In the genomic region with DNA sequence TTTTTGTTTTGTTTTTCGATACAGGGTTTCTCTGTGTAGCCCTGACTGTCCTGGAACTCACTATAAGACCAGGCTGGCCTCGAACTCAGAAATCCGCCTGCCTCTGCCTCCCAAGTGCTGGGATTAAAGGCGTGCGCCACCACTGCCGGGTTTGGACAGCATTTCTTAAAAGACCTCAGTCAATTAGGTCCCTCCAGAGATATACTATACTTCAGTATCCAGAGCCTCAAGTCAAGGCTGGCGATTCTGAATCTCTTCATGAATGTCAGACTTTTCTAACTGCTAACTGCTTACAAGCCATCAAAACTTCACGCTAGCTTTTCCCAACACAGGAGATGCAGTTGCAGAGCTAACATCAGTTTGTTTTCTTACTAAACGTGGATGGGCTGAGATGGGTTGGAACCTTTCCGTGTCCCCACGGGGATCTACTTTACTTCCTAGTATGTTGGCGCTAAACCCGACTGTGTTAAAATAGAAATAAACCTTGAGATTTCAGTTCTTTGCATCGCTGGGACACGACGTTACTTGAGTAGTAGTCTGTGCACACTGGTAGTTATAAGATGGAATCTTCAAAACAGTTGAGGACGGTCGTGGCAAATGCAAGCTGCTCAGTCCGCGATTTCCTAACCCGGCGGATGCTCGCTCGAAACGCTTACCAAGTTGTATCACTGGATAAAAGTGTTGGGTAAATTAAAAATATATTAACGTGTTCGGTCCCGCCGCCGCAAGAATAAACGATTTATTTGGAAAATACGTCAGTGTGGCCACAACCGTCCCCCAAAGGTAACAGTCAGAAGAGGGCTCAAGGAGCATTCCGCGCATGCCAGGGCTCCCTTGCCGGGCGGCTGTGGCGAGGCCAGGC, we compare ENCODE assay signal across 1 mouse cellular context.
A peak's percentile ranks its signal among the peaks of the same experiment; 100 is the strongest.
TF ChIP-seq lines count a peak whose summit lies in the region.

No protein-coding gene starts in this region.

TF ChIP-seq in MEL, 35 proteins besides CTCF, POLR2A, EP300 and RAD21:
- TF ChIP-seq RCOR1 (IDR thresholded peaks at IDR 0.05; ENCODE audit: low read depth, low read length): 0 out of 2 replicates have a peak, but pooled peaks have one; percentile 10
- peak; percentile 66; the same call in 1 of the 2 replicates for TF ChIP-seq SIN3A (IDR thresholded peaks at IDR 0.05; ENCODE audit: low read length)
- TF ChIP-seq KAT2A (conservative IDR thresholded peaks at IDR 0.05; ENCODE audit: low read depth, low read length): 0 out of 2 replicates have a peak, but pooled peaks have one; percentile 14
- no peak for TF ChIP-seq MEF2A (IDR thresholded peaks at IDR 0.05; ENCODE audit: extremely low read depth, insufficient replicate concordance, low read depth, low read length, poor library complexity, severe bottlenecking)
- peak; percentile 80; the same call in 1 of the 2 replicates for TF ChIP-seq CHD1 (IDR thresholded peaks at IDR 0.05; ENCODE audit: low read depth, low read length)
- no peak for TF ChIP-seq USF1 (IDR thresholded peaks at IDR 0.05; ENCODE audit: low read depth, low read length)
- TF ChIP-seq ZMIZ1 (IDR thresholded peaks at IDR 0.05; ENCODE audit: low read depth, low read length): no peak; the same call in 1 of the 2 replicates
- TF ChIP-seq GABPA (IDR thresholded peaks at IDR 0.05; ENCODE audit: low read depth, low read length): no peak
- no peak for TF ChIP-seq UBTF (IDR thresholded peaks at IDR 0.05; ENCODE audit: borderline replicate concordance, insufficient read depth, low read depth, low read length)
- TF ChIP-seq BHLHE40 (IDR thresholded peaks at IDR 0.05; ENCODE audit: borderline replicate concordance, low read depth, low read length): no peak
- no peak for TF ChIP-seq MXI1 (IDR thresholded peaks at IDR 0.05; ENCODE audit: low read depth, low read length)
- TF ChIP-seq ETS1 (IDR thresholded peaks at IDR 0.05; ENCODE audit: low read depth, low read length): 0 out of 2 replicates have a peak, but pooled peaks have one; percentile 17
- TF ChIP-seq TCF12 (IDR thresholded peaks at IDR 0.05; ENCODE audit: low read depth, low read length): no peak
- no peak for TF ChIP-seq CHD2 (IDR thresholded peaks at IDR 0.05; ENCODE audit: low read length)
- TF ChIP-seq POLR2AphosphoS5 (IDR thresholded peaks at IDR 0.05; ENCODE audit: borderline replicate concordance, low read depth, low read length): no peak
- TF ChIP-seq GATA1 (IDR thresholded peaks at IDR 0.05; ENCODE audit: low read depth, low read length): no peak
- TF ChIP-seq MYB (IDR thresholded peaks at IDR 0.05; ENCODE audit: low read depth, low read length): 0 out of 2 replicates have a peak, but pooled peaks have one; percentile 22
- TF ChIP-seq ZC3H11A (IDR thresholded peaks at IDR 0.05; ENCODE audit: low read depth, low read length): no peak
- 0 out of 2 replicates have a peak, but pooled peaks have one; percentile 47 for TF ChIP-seq MAFK (IDR thresholded peaks at IDR 0.05; ENCODE audit: borderline replicate concordance, low read depth, low read length)
- no peak; the same call in 1 of the 2 replicates for TF ChIP-seq NELFE (IDR thresholded peaks at IDR 0.05; ENCODE audit: low read depth, low read length)
- TF ChIP-seq SMC3 (IDR thresholded peaks at IDR 0.05; ENCODE audit: low read depth, low read length): no peak
- no peak for TF ChIP-seq NRF1 (IDR thresholded peaks at IDR 0.05; ENCODE audit: insufficient read depth, low read depth, low read length, poor library complexity, severe bottlenecking)
- TF ChIP-seq ELF1 (IDR thresholded peaks at IDR 0.05; ENCODE audit: low read depth, low read length): peak; percentile 38; the same call in 1 of the 2 replicates
- no peak for TF ChIP-seq JUND (IDR thresholded peaks at IDR 0.05; ENCODE audit: low read depth, low read length)
- TF ChIP-seq MYC (IDR thresholded peaks at IDR 0.05; ENCODE audit: low read depth, low read length): peak; percentile 59; the same call in 1 of the 2 replicates
- TF ChIP-seq MAX (IDR thresholded peaks at IDR 0.05; ENCODE audit: low read length): no peak
- no peak for TF ChIP-seq MAZ (IDR thresholded peaks at IDR 0.05; ENCODE audit: low read depth, low read length)
- no peak for TF ChIP-seq TAL1 (IDR thresholded peaks at IDR 0.05; ENCODE audit: low read length)
- no peak for TF ChIP-seq ZKSCAN1 (IDR thresholded peaks at IDR 0.05; ENCODE audit: low read depth, low read length)
- TF ChIP-seq POLR2AphosphoS2 (IDR thresholded peaks at IDR 0.05; ENCODE audit: low read length): 0 out of 2 replicates have a peak, but pooled peaks have one; percentile 52
- no peak for TF ChIP-seq HCFC1 (IDR thresholded peaks at IDR 0.05; ENCODE audit: low read depth, low read length)
- TF ChIP-seq ZNF384 (IDR thresholded peaks at IDR 0.05; ENCODE audit: low read depth, low read length): no peak
- peak; percentile 98 for TF ChIP-seq TBP (IDR thresholded peaks at IDR 0.05; ENCODE audit: low read depth, low read length)
- TF ChIP-seq USF2 (IDR thresholded peaks at IDR 0.05; ENCODE audit: borderline replicate concordance in 1 of 2, insufficient read depth in 1 of 2, low read depth in 1 of 2, low read length in 2 of 2): no peak
- no peak for TF ChIP-seq E2F4 (IDR thresholded peaks at IDR 0.05; ENCODE audit: borderline replicate concordance, low read depth, low read length)
